Mouse (Mus musculus) NIH3T3 (cell line): Measurements from ENCODE around the gene Nudt7.
A peak's percentile ranks its signal among the peaks of the same experiment; 100 is the strongest.

Experiments
- DNase-seq: peaks from one replicate; pipeline ENCODE4 v3.0.0-alpha.2; 2012; ENCODE audit warnings: low read depth

The Nudt7 gene

GRCm38 (mm10) chr8:114143645-114144290 lies 10.4 kb downstream of the Nudt7 start:
- peak; percentile 27 for DNase-seq

DNA sequence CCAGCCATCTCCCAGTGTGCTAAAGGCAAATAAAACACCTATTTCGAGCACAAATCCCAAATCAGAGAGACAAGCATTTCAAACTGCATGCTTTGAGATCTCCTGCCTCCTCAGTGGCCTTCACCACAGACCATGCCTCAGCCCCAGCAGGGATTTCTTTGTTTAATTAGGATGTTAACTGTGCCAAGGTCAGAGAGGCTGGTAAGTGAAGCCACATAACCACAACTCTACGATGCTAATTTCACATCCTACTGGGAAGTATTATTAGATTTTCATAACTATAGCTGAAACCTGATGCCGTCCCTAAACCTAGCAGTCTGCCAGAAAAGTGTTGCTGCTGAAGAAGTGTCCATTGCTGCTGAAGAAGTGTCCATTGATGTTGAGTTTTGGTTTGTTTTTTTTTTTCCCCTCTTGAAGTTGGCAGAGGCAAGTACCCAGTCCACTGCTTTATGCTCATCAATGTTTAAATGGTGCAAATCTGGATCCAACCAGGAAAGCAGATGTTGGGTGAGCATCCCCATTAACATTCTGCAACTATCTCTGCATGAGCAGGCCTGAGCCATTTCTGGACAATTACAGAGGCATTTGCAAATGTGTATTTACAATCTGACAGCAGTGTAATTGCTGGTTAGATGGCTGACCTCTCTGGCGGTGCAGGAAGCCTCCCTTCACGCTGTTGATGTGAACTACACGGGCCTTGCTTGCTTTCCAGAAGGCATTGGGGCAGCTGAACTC lies 20.1 kb downstream of the Nudt7 start:
- no peak for DNase-seq

DNA sequence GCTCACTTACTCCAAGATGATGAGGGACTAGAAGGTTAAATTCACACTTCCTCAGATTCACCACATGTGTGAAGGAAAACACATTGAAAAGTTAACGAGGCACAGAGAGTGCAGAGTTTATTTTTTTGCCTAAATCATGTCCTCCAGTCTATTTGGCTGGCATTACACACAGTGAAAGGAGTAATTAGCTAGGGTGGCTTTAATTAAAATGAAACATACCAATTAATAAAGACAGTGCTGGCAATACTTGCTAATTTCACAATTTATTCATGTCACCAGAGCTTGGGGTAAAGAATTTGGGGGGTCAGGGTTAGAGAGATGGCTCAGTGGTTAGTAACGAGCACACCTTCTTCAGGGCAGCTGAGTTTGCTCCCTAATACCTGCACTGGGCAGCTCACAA lies 25.2 kb downstream of the Nudt7 start:
- no peak for DNase-seq

DNA sequence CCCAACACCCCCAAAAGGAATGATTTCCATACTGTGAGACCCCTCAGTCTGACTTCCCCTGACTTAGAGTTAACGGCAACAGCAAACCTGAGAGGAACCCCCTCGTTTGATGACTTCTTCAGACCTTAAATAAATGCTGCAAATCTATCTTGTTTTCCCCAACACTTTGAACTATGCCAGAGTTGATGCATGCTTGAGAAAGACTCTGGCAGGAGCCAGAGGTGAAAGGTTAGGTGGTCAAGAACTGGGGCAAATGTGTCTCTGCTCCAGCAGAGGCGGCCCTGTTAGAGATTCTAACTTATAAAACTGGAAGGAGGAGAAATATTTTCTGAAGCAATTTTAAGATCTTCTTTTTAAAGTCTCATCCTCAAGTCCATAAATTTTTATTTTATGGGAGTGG lies 26.3 kb downstream of the Nudt7 start:
- DNase-seq = no peak

GRCm38 (mm10) chr8:114163871-114164270 lies 30.5 kb downstream of the Nudt7 start:
- DNase-seq = no peak

- DNase-seq = no peak
Measured at GRCm38 (mm10) chr8:114164444-114165096, 31.2 kb downstream of the Nudt7 start.

GRCm38 (mm10) chr8:114165741-114166140 lies 32.4 kb downstream of the Nudt7 start:
- DNase-seq = no peak

- DNase-seq = peak; percentile 4
Measured at GRCm38 (mm10) chr8:114176721-114177120, 43.4 kb downstream of the Nudt7 start.

DNA sequence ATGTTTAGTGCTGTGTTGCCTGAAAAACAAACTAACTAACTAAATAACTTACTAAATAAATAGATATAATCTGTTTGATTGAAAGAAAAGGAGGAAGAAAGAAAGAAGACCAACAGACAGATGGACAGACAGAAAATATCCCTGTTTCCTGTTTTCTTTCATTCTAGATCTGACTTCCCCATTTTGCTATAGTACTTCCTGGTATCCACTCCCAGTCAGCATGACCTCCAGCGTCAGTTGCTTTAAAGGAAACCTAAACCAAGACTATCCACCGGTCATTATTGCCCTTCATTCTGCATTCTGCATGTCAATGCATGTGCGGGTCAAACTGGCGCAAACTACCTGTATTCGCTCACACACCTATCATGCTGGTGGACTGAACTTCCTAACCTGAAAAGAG lies 60.0 kb downstream of the Nudt7 start:
- no peak for DNase-seq

- no peak for DNase-seq
Measured at GRCm38 (mm10) chr8:114198990-114199389, 65.6 kb downstream of the Nudt7 start.
